Mouse (Mus musculus): ENCODE data around the gene Fiz1.
A peak's percentile ranks its signal among the peaks of the same experiment; 100 is the strongest.

Gene Fiz1

GRCm38 (mm10) chr7:5014251-5015117 lies at the start of gene Fiz1, which contains the start of gene Zfp524:
Fiz1 (minus strand) TSS chr7:5014697.
Zfp524 (plus strand) TSS chr7:5014415.
- DNase-seq: peak; percentile 97 to 98

DNA sequence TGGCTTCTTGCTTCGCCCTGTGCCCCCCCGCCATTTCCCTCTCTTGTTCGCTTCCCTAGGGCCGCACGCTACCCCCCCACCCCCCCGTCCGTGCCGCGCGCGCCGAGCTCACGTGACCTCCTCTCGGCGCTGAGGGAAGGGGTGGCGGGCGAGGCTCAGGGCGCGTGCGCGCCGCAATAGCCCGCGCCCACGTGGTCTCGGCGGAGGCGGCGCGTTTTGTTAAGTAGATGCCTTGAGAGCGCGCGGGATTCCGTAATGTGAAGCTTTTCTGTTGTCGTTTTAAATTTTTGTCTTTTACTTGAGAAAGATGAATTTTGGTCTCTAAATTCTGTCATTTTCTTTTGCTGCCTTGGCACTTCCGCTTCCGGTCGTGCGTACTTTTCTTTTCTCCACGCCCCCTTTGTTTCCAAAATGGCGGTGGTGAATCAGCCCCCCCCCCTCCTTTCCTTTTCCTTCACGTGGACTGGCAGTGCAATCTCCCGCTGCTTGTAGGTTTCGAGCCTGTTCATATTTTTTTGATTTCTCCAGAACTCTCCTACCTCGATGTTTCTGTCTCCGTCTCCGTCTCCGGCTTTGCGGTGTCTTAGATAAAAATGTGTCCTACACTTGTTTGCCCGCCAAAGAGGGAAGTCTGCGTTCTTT lies 48.0 kb upstream of the Fiz1 start:
- peak; percentile 81 to 84 for DNase-seq

GRCm38 (mm10) chr7:5061774-5062359 lies 47.4 kb upstream of the Fiz1 start, which contains the start of gene U2af2:
U2af2 (plus strand) TSS chr7:5062143.
- peak; percentile 97 for DNase-seq

- DNase-seq: peak; percentile 98 to 100
Observed at GRCm38 (mm10) chr7:5060944-5061773, 46.7 kb upstream of the Fiz1 start.

DNA sequence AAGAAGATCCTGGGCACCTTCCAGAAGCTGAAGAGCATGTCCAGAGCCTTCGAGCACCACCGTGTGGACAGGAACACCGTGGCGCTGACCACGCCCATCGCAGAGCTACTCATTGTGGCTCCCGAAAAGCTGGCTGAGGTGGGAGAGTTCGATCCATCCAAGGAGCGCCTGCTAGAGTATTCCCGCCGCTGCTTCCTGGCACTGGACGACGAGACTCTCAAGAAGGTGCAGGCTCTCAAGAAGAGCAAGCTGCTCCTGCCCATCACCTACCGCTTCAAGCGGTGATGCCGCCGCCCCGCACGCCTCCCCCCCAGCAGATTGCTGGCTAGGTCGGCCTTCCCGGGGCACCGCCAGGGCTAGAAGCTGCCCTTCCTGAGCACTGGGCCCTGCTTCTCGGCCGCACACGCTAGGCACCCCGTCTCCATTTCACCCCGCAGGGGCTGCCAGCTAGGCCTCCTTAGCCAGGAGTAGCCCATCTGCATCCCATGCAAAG lies 45.8 kb upstream of the Fiz1 start:
- DNase-seq: peak; percentile 90 to 91

- DNase-seq: no peak
Observed at GRCm38 (mm10) chr7:5059421-5059820, 44.9 kb upstream of the Fiz1 start.

GRCm38 (mm10) chr7:5058631-5059030 lies 44.1 kb upstream of the Fiz1 start:
- DNase-seq: no peak

DNA sequence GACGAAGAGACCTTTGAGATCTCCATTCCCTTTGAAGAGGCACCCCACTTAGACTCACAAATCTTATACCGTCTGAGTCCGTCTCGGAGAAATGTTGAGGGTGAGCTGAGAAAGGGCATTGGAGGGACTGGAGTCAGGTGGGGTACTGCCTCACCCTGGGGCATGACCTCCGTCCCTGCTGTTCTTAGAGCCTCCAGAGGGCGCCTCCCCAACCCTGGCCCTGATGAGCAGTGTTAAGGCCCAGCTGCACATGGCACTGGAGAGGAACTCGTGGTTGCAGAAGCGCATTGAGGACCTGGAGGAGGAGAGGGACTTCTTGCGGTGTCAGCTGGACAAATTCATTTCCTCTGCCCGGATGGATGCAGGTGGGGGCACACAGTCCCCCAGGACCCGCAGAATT lies 43.3 kb upstream of the Fiz1 start:
- DNase-seq: peak in 1 of 2 experiments; percentile 12

- no peak for DNase-seq
Observed at GRCm38 (mm10) chr7:5057381-5057780, 42.9 kb upstream of the Fiz1 start.

DNA sequence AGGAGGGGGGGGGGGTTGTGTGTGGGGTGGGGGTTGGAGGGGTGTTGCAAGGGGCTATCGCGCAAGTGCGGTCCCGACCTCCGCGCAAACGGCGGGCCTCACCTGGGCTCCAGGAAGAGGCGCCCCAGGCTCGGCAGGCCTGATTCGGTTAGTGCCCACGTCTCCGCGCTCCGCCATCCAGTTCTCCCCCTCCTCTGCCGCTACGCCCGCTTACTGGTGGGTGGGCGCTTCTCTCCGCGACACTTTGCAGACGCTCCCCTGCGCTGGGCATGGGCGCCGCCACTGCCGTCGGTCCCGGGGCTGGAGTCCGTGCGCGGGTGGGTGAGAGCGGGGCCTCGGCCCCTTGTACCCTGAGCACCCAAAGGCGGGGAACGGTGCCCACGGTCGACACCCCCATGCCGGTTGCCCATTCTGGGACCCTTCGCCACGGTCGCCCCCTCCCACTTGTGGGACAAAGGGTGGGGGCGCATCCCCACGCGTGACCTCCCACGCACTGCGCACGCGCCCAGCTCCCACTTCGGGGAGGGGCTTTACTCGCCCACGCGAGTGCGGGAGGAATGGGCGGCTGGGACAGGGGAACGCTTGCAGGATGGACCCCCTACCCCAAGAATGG lies 42.3 kb upstream of the Fiz1 start:
- no peak for DNase-seq

DNA sequence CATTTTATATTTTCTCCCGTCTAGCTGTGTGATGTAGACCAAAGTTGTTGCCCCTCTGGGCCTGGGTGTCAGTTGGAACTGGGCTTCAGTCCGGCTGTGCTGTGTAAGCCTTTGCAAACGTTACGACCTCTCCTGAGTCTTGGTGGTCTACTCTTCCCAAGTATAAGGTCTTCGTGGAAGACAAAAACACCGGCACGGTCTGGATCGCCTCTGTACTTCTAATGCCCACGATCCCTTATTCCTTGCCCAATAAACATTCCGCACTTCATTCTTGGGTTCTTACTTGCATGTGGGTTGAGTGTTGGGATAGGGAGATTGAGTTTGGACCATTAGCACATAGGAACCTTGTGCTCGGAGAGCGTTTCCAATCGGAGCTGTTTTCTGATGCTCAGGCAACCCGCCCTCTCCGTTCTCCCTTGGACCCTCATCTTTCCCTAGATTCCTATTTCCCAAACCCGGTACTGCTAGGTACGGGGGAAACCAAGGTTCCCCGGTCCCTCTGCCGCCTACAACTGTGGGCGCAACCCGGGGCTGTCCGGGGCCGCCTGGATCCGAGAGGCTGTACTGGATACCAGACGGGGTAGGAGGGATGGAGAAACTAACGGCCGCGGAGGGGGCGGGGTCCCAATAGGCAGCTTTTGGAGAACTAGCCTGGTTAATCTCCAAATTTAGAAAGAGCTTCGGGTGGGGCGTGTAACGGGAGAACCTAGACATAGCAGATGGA lies 39.1 kb upstream of the Fiz1 start:
- no peak for DNase-seq

GRCm38 (mm10) chr7:5052931-5053343 lies 38.4 kb upstream of the Fiz1 start:
- DNase-seq: peak in 1 of 2 experiments; percentile 47

- no peak for DNase-seq
Observed at GRCm38 (mm10) chr7:5052438-5052837, 37.9 kb upstream of the Fiz1 start.

DNA sequence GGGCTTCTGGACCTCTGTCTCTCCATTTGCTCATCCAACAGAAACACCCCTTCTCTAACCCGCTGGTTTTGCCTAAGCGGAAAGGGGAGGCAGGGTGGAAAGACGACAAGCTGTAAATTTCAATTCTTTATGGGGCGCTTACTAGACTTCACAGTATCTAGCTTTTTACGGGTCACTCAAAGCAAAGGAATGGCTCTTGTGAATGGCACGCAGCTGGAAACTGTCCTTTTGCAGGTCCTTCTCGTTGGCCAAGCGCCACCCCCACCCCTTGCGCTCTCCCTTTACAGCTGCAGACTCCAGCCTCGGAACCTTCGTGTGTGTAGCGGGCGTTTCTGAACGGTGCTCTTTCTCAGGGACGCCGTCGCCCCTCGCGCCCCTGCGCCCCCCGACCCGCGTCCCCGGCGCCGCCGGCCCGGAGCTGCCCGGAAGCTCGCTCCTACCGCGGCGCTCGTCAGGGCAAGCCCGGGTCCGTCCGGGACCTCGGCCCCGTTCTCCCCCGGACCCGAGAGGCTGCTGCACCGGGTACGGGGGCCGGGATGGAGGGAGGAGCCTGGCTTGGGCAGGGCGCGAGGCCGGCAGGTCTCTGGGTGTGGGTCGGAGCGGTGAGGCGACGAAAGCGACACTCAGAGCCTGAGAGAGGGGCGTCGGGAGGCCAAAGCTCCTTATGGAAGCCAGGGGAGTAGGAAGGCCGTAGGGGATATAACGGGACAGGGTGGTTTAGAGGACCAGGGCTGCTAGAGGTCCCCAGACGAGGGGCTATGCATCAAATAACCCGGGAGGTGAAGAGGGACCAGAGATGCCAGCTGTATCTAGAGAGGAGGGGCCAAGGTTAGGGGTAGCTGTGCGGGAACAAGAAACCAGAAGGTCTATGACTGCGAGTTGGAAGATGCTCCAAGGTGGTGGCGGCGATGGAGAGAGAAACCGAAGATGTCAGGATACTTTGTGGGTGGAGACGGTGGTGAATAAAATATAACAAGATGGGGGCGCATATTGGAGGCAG lies 37.0 kb upstream of the Fiz1 start, which contains the start of gene Zfp580:
Zfp580 (plus strand) TSS at position 346 of the 1,000 bp plus-strand sequence.
- peak; percentile 75 to 86 for DNase-seq

- peak in 1 of 2 experiments; percentile 38 for DNase-seq
Observed at GRCm38 (mm10) chr7:5047313-5047712, 32.8 kb upstream of the Fiz1 start.

- no peak for DNase-seq
Observed at GRCm38 (mm10) chr7:5046112-5046511, 31.6 kb upstream of the Fiz1 start.

DNA sequence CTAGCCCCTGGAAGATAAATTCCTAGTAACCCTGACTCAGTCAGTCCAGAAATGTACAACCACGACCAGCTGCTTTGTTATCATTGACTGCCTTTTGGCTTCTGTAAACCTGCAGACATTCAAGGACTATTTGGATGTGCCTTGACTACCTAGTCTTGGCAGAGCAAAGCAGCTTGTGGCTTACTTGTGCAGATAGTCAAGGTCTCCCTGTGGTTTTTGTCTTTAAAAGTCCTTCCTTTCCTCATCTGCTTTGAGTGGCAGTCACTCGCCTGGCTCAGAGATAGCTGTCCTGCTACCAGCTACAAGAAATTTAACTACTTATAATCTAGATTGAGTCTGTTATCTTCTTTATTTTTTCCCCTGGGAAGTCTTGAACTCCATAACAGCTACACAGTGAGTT lies 30.5 kb upstream of the Fiz1 start:
- no peak for DNase-seq

GRCm38 (mm10) chr7:5038940-5039339 lies 24.4 kb upstream of the Fiz1 start:
- DNase-seq: no peak

DNA sequence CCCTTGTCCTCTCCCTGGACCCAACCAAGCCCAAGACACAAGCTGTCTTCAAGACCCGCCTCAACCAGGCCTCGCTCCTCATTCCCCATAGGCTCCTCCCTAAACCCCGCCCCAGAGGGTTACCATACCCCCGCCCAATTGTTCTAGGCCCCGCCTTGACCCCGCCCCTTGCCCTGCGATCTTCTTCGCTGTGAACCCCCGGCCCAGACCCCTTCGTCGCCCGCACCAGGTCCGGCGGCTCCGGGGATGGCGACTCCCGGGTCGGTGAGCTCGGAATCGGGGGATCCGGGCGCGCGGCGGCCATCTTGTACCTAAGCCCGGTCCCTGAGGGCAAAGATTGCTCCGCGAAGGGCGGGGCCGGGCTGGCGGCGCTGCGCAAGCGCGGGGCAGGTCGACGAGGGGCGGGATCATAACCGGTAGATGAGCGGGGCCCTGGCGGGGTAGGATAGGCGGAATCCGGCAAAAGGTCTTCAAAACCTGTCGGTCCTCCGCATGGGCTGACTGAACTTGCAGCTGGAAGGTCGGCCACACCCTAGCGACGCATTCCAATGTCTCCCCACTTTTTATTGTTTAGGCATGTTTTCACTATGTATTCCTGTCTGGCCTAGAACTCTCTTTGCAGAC lies 23.7 kb upstream of the Fiz1 start, which contains the start of gene Zfp784:
Zfp784 (minus strand) TSS at position 338 of the 624 bp plus-strand sequence.
- DNase-seq: peak; percentile 93 to 96
